Mouse (Mus musculus) neural tube, embryonic 14.5 days (tissue): ENCODE results near the gene Aco2. TPM values are rescaled to one million over a fixed set of nuclear protein-coding genes. Genes with fewer than 3 reads are reported as not detected.

Experiments
- ATAC-seq: fragments of 200-750 bp; cut with Nextera tagmentation; 2 replicates; pipeline ENCODE4 v1.8.0; 2017; ENCODE audit warnings: low read depth, mild to moderate bottlenecking, moderate TSS enrichment, moderate library complexity
- H3K27ac ChIP-seq: fragments of 300-500 bp; sonication (generic); 2 replicates; pipeline ENCODE4 v1.5.1; 2014; ENCODE audit warnings: low read depth, mild to moderate bottlenecking, control low read depth, low read length, moderate library complexity, mixed read lengths
- H3K27me3 ChIP-seq: fragments of 300-500 bp; sonication (generic); 2 replicates; pipeline ENCODE4 v1.6.1; 2014; ENCODE audit warnings: low read length; ENCODE audit not compliant: control insufficient read depth, insufficient read depth
- H3K36me3 ChIP-seq: fragments of 300-500 bp; sonication (generic); 2 replicates; pipeline ENCODE4 v1.6.1; 2014; ENCODE audit warnings: low read length, mixed read lengths; ENCODE audit not compliant: control insufficient read depth, insufficient read depth
- H3K4me1 ChIP-seq: fragments of 300-500 bp; sonication (generic); 2 replicates; pipeline ENCODE4 v1.6.1; 2014; ENCODE audit warnings: low read length; ENCODE audit not compliant: control insufficient read depth, insufficient read depth
- H3K4me2 ChIP-seq: fragments of 300-500 bp; sonication (generic); 2 replicates; pipeline ENCODE4 v1.6.1; 2014; ENCODE audit warnings: mild to moderate bottlenecking, low read depth, low read length, control low read depth
- H3K4me3 ChIP-seq: fragments of 300-500 bp; sonication (generic); 2 replicates; pipeline ENCODE4 v1.5.1; 2014; ENCODE audit warnings: low read depth, low read length, control low read depth, mixed read lengths
- H3K9ac ChIP-seq: fragments of 300-500 bp; sonication (generic); replicated peaks from 2 replicates; pipeline ENCODE4 v1.6.1; 2014; ENCODE audit warnings: low read depth, mild to moderate bottlenecking, control low read depth, low read length, mixed read lengths
- H3K9me3 ChIP-seq: fragments of 300-500 bp; sonication (generic); 2 replicates; pipeline ENCODE4 v1.6.1; 2016; ENCODE audit warnings: low read length; ENCODE audit not compliant: control insufficient read depth
- WGBS: fragments of 180-500 bp; shearing (Covaris S2); extraction: QIAGEN DNeasy Blood & Tissue Kit; methylation state at CpG from one replicate; pipeline ENCODE4 v1.1.7; 2014; 5-methylcytosine and 5-hydroxymethylcytosine counted together
- polyA plus RNA-seq: library from polyadenylated mRNA; unstranded; fragments of >200 nt; fragmentation: Nextera tagmentation; extraction: Ambion mirVana; gene quantifications from 2 replicates; pipeline ENCODE4 v1.2.1, GENCODE M21; 2014

Aco2 gene
- polyA plus RNA-seq, 1 experiment from 2014 or later, result 281 TPM

- H3K36me3 ChIP-seq, result peaks cover 9% of the 10 kb centered on the region; the same call in 1 of the 2 replicates
- H3K27me3 ChIP-seq, result no peaks in the 10 kb centered on the region
- no peak overlapping the region for H3K27ac ChIP-seq
- no peak overlapping the region for H3K9ac ChIP-seq
- ATAC-seq, result no peak
- H3K4me2 ChIP-seq, result no peak overlapping the region
- peaks cover 8% of the 10 kb centered on the region for H3K4me1 ChIP-seq
- H3K4me3 ChIP-seq, result no peak overlapping the region
- WGBS, result 14% methylated on average over 9 of the region's 9 CpGs
- H3K9me3 ChIP-seq, result no peaks in the 10 kb centered on the region
Observed at GRCm38 (mm10) chr15:81943176-81943749, 71.2 kb downstream of the Aco2 start.

- ATAC-seq, result no peak
- no peak overlapping the region for H3K4me3 ChIP-seq
- no peaks in the 10 kb centered on the region for H3K27me3 ChIP-seq
- no peak overlapping the region for H3K4me2 ChIP-seq
- H3K9me3 ChIP-seq, result no peaks in the 10 kb centered on the region
- 90% methylated on average over 10 of the region's 10 CpGs for WGBS
- H3K4me1 ChIP-seq, result no peaks in the 10 kb centered on the region
- peaks cover 27% of the 10 kb centered on the region for H3K36me3 ChIP-seq
- H3K27ac ChIP-seq, result no peak overlapping the region
- no peak overlapping the region for H3K9ac ChIP-seq
Observed at GRCm38 (mm10) chr15:81949076-81949475, 77.0 kb downstream of the Aco2 start.

- no peak overlapping the region for H3K9ac ChIP-seq
- no peaks in the 10 kb centered on the region for H3K4me1 ChIP-seq
- ATAC-seq, result no peak
- peaks cover 27% of the 10 kb centered on the region for H3K36me3 ChIP-seq
- no peak overlapping the region for H3K4me2 ChIP-seq
- H3K9me3 ChIP-seq, result no peaks in the 10 kb centered on the region
- no peak overlapping the region for H3K4me3 ChIP-seq
- no peak overlapping the region for H3K27ac ChIP-seq
- H3K27me3 ChIP-seq, result no peaks in the 10 kb centered on the region
- 74% methylated on average over 11 of the region's 11 CpGs for WGBS
Observed at GRCm38 (mm10) chr15:81949476-81950131, 77.5 kb downstream of the Aco2 start.

GRCm38 (mm10) chr15:81950716-81951115, 78.6 kb downstream of the Aco2 start:
- H3K4me1 ChIP-seq, result no peaks in the 10 kb centered on the region
- H3K4me2 ChIP-seq, result no peak overlapping the region
- 89% methylated on average over 5 of the region's 5 CpGs for WGBS
- H3K9ac ChIP-seq, result no peak overlapping the region
- no peak overlapping the region for H3K27ac ChIP-seq
- ATAC-seq, result no peak
- no peak overlapping the region for H3K4me3 ChIP-seq
- H3K27me3 ChIP-seq, result no peaks in the 10 kb centered on the region
- peaks cover 34% of the 10 kb centered on the region for H3K36me3 ChIP-seq
- H3K9me3 ChIP-seq, result no peaks in the 10 kb centered on the region

- no peak for ATAC-seq
- H3K36me3 ChIP-seq, result peaks cover 34% of the 10 kb centered on the region
- no peak overlapping the region for H3K27ac ChIP-seq
- no peaks in the 10 kb centered on the region for H3K9me3 ChIP-seq
- WGBS, result 92% methylated on average over 9 of the region's 9 CpGs
- H3K4me2 ChIP-seq, result no peak overlapping the region
- H3K4me3 ChIP-seq, result no peak overlapping the region
- no peaks in the 10 kb centered on the region for H3K4me1 ChIP-seq
- no peaks in the 10 kb centered on the region for H3K27me3 ChIP-seq
- no peak overlapping the region for H3K9ac ChIP-seq
Observed at GRCm38 (mm10) chr15:81951159-81951558, 79.0 kb downstream of the Aco2 start.

- Histone ChIP-seq H3K4me3 (no peak overlapping the region), H3K9ac (no peak overlapping the region), H3K27ac (no peak overlapping the region), H3K27me3 (no peaks in the 10 kb centered on the region), H3K9me3 (no peaks in the 10 kb centered on the region), H3K36me3 (peaks cover 28% of the 10 kb centered on the region), H3K4me1 (no peaks in the 10 kb centered on the region), H3K4me2 (no peak overlapping the region)
- WGBS, result 78% methylated on average over 4 of the region's 4 CpGs
- no peak for ATAC-seq
Observed at GRCm38 (mm10) chr15:81952310-81952709, 80.2 kb downstream of the Aco2 start.

GRCm38 (mm10) chr15:81954151-81954583, 82.1 kb downstream of the Aco2 start:
- Histone ChIP-seq H3K4me3 (no peak overlapping the region), H3K36me3 (peaks cover 23% of the 10 kb centered on the region)

GRCm38 (mm10) chr15:81954716-81955115, 82.6 kb downstream of the Aco2 start:
- ATAC-seq, result no peak
- H3K9me3 ChIP-seq, result no peaks in the 10 kb centered on the region
- H3K27me3 ChIP-seq, result no peaks in the 10 kb centered on the region
- peaks cover 22% of the 10 kb centered on the region for H3K36me3 ChIP-seq
- no peak overlapping the region for H3K9ac ChIP-seq
- no peak overlapping the region for H3K4me3 ChIP-seq
- WGBS, result 94% methylated on average over 6 of the region's 6 CpGs
- H3K27ac ChIP-seq, result no peak overlapping the region
- no peak overlapping the region for H3K4me2 ChIP-seq
- H3K4me1 ChIP-seq, result no peaks in the 10 kb centered on the region

More at GRCm38 (mm10) chr15:81954151-81954583, 82.1 kb downstream of the Aco2 start:
- Histone ChIP-seq H3K4me2 (no peak overlapping the region), H3K9me3 (no peaks in the 10 kb centered on the region), H3K27me3 (no peaks in the 10 kb centered on the region), H3K9ac (no peak overlapping the region), H3K27ac (no peak overlapping the region), H3K4me1 (no peaks in the 10 kb centered on the region)
- 97% methylated on average over 9 of the region's 9 CpGs for WGBS
- ATAC-seq, result no peak

GRCm38 (mm10) chr15:81955414-81955813, 83.3 kb downstream of the Aco2 start:
- no peak overlapping the region for H3K4me2 ChIP-seq
- H3K27ac ChIP-seq, result no peak overlapping the region
- peaks cover 19% of the 10 kb centered on the region for H3K36me3 ChIP-seq
- H3K9ac ChIP-seq, result no peak overlapping the region
- no peaks in the 10 kb centered on the region for H3K9me3 ChIP-seq
- H3K27me3 ChIP-seq, result no peaks in the 10 kb centered on the region
- ATAC-seq, result no peak
- 93% methylated on average over 15 of the region's 15 CpGs for WGBS
- no peaks in the 10 kb centered on the region for H3K4me1 ChIP-seq
- H3K4me3 ChIP-seq, result no peak overlapping the region
